Mouse (Mus musculus): Measurements from ENCODE around the gene Rnaseh2a.

DNA sequence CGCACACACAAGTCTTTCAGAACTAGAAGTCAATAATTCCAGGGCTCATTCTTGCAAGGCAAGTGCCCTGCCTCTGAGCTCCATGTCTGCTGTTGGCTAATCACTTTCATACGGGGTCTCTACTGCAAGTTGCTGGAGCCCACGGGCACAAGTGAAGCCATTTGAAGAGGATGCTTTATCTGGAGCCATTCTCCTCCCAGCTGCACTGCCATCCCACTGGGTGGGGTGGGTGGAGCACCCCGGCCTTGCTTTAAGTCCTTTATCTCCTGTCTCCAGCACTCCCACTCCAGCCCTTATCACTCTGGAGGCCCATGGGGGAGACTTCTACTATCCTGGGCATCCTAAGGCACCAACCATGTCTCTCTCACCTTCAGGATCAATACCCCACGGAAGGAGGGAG lies 1.3 kb upstream of the Rnaseh2a start:
- TF ChIP-seq POLR2A (IDR thresholded peaks at IDR 0.05; ENCODE audit: control insufficient read depth, low read depth, low read length) (no peak), CTCF (IDR thresholded peaks at IDR 0.05; ENCODE audit: control insufficient read depth, insufficient read depth, insufficient replicate concordance, low read depth, low read length) (no peak)
